Mouse (Mus musculus) hindbrain, embryonic 14.5 days (tissue): Measurements from ENCODE around the gene Itpkb. TPM values are rescaled to one million over a fixed set of nuclear protein-coding genes. Genes with fewer than 3 reads are reported as not detected.

ENCODE experiments used
- ATAC-seq: fragments of 200-750 bp; cut with Nextera tagmentation; 2 replicates; pipeline ENCODE4 v1.8.0; 2017; ENCODE audit warnings: moderate number of reproducible peaks, mild to moderate bottlenecking, moderate TSS enrichment, moderate library complexity; ENCODE audit not compliant: low FRiP score
- DNase-seq: peaks from one replicate; pipeline ENCODE4 v3.0.0-alpha.2; 2015; ENCODE audit warnings: low spot score
- H3K27ac ChIP-seq: fragments of 300-500 bp; sonication (generic); 2 replicates; pipeline ENCODE4 v1.5.1; 2014; ENCODE audit warnings: mild to moderate bottlenecking, moderate library complexity
- H3K27me3 ChIP-seq: fragments of 300-500 bp; sonication (generic); 2 replicates; pipeline ENCODE4 v1.6.1; 2014; ENCODE audit warnings: mild to moderate bottlenecking, low read length, mixed read lengths; ENCODE audit not compliant: control insufficient read depth, insufficient read depth
- H3K36me3 ChIP-seq: fragments of 300-500 bp; sonication (generic); replicated peaks from 2 replicates; pipeline ENCODE4 v1.6.1; 2014; ENCODE audit not compliant: control insufficient read depth, insufficient read depth
- H3K4me1 ChIP-seq: fragments of 300-500 bp; sonication (generic); replicated peaks from 2 replicates; pipeline ENCODE4 v1.6.1; 2014; ENCODE audit warnings: antibody characterized with exemption, low read length, mixed read lengths; ENCODE audit not compliant: control insufficient read depth, insufficient read depth
- H3K4me2 ChIP-seq: fragments of 300-500 bp; sonication (generic); replicated peaks from 2 replicates; pipeline ENCODE4 v1.6.1; 2014; ENCODE audit warnings: mild to moderate bottlenecking, moderate library complexity
- H3K4me3 ChIP-seq: fragments of 300-500 bp; sonication (generic); replicated peaks from 2 replicates; pipeline ENCODE4 v1.5.1; 2014; ENCODE audit warnings: mild to moderate bottlenecking, low read length
- H3K9ac ChIP-seq: fragments of 300-500 bp; sonication (generic); 2 replicates; pipeline ENCODE4 v1.6.1; 2014
- H3K9me3 ChIP-seq: fragments of 300-500 bp; sonication (generic); 2 replicates; pipeline ENCODE4 v1.6.1; 2016; ENCODE audit warnings: low read length; ENCODE audit not compliant: control insufficient read depth
- WGBS: fragments of 180-500 bp; shearing (Covaris S2); extraction: QIAGEN DNeasy Blood & Tissue Kit; methylation state at CpG from one replicate; pipeline ENCODE4 v1.1.7; 2014; 5-methylcytosine and 5-hydroxymethylcytosine counted together
- polyA plus RNA-seq: library from polyadenylated mRNA; unstranded; fragments of >200 nt; fragmentation: Nextera tagmentation; extraction: Ambion mirVana; gene quantifications from 2 replicates; pipeline ENCODE4 v1.2.1, GENCODE M21; 2014

Itpkb gene
- polyA plus RNA-seq, 1 experiment from 2014 or later, result 3.0 TPM

DNA sequence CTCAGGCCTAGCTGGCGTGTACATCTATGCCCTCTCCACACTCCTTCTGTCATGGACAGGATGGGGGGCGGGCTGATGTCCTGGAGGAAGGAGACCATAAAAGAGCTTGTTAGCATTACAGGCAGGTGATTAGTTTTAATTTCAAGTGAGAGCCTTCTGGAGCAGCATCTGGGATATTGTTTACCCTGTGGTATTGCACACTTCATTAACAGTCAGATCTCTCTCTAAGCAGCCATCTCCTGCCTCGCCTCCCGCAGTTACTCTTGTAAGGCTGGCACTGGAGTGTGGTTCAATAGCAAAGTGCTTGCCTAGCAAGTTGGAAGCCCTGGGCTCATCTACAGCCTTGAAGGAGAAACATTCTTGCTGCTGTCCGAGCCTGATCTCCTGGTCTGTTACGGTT is 17.6 kb downstream of the Itpkb start:
- Histone ChIP-seq H3K9ac (no peak overlapping the region), H3K4me1 (peaks cover 12% of the 10 kb centered on the region; the same call in 1 of the 2 replicates), H3K27ac (no peak overlapping the region), H3K27me3 (no peaks in the 10 kb centered on the region), H3K4me3 (no peak overlapping the region), H3K4me2 (no peak overlapping the region), H3K36me3 (no peaks in the 10 kb centered on the region), H3K9me3 (no peaks in the 10 kb centered on the region)
- WGBS, result 67% methylated on average over 6 of the region's 6 CpGs
- no peak for DNase-seq
- ATAC-seq, result no peak

DNA sequence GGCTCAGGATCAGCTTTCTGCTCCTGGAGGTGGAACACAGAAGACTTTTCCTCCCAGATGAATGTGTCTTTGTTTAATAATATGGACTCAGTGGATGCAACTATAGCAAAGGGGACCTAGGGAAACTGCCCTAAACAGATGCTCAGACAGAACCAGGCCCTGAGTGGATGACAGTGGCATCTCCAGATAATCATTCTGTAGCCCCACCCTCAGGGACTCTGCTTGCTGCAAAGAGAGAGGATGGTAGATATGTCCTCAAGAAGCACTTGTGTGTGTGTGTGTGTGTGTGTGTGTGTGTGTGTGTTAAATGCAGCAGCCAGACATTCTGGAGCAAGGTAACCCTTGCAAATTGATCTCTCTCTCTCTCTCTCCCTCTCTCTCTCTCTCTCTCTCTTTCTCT is 18.8 kb downstream of the Itpkb start:
- H3K9me3 ChIP-seq, result no peaks in the 10 kb centered on the region
- DNase-seq (no peak), ATAC-seq (no peak)

DNA sequence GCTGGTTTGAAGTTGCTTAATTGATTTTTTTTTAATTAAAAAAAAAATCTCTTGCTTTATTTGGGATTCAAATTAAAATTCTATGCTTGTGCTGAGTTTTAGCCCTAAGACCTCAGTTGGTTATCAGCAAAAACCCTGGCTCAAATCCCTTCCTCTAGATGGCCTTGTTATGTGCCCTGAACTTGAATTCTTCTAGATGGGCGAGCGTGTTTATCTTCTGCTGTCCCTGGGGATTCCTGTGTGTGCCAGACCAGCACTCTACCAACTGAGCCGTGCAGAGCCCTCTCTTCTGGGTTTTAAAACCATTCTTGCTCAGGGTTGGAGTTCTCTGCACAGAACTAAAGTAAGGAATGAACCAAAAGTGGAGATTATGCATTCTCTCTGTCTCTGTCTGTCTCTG is 22.0 kb downstream of the Itpkb start:
- H3K36me3 ChIP-seq, result no peaks in the 10 kb centered on the region
- ATAC-seq (no peak), DNase-seq (no peak)
- no peak overlapping the region for H3K9ac ChIP-seq
- no peak overlapping the region for H3K4me3 ChIP-seq
- H3K4me1 ChIP-seq, result 0 out of 2 replicates have a peak, but pooled peaks cover 3% of the 10 kb centered on the region
- no peak overlapping the region for H3K27ac ChIP-seq
- 57% methylated on average over 3 of the region's 3 CpGs for WGBS
- no peak overlapping the region for H3K4me2 ChIP-seq
- H3K9me3 ChIP-seq, result no peaks in the 10 kb centered on the region
- H3K27me3 ChIP-seq, result no peaks in the 10 kb centered on the region

More for the DNA sequence above, 18.8 kb downstream of the Itpkb start:
- H3K4me2 ChIP-seq, result no peak overlapping the region
- H3K9ac ChIP-seq, result no peak overlapping the region
- no peaks in the 10 kb centered on the region for H3K36me3 ChIP-seq
- no peak overlapping the region for H3K27ac ChIP-seq
- no peak overlapping the region for H3K4me3 ChIP-seq
- no peaks in the 10 kb centered on the region for H3K27me3 ChIP-seq
- 0 out of 2 replicates have a peak, but pooled peaks cover 5% of the 10 kb centered on the region for H3K4me1 ChIP-seq

DNA sequence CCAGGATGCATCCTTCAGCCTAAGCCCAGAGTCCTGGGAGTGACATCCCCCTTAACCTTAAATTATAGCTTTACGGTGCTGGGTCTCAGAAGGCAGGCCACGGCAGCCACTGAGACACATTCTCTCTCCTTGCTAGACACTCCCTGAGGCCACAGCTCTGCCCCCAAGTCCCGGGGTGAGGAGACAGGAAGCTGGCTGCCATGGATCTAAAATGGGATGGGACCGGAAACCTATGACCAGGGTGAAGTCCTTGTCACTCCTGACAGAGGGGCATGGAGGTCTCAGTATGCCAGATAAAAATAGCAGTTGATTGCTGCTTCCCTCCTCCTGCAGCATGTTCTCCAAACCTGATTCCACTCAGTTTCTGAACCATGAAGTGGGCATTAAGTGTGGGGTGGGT is 23.8 kb downstream of the Itpkb start:
- WGBS, result 78% methylated on average over 4 of the region's 4 CpGs
- H3K27ac ChIP-seq, result no peak overlapping the region
- no peaks in the 10 kb centered on the region for H3K27me3 ChIP-seq
- no peak overlapping the region for H3K4me3 ChIP-seq
- H3K4me1 ChIP-seq, result 0 out of 2 replicates have a peak, but pooled peaks cover 3% of the 10 kb centered on the region
- H3K9ac ChIP-seq, result no peak overlapping the region
- no peak for ATAC-seq
- no peaks in the 10 kb centered on the region for H3K36me3 ChIP-seq
- H3K9me3 ChIP-seq, result no peaks in the 10 kb centered on the region
- DNase-seq, result no peak
- H3K4me2 ChIP-seq, result no peak overlapping the region

DNA sequence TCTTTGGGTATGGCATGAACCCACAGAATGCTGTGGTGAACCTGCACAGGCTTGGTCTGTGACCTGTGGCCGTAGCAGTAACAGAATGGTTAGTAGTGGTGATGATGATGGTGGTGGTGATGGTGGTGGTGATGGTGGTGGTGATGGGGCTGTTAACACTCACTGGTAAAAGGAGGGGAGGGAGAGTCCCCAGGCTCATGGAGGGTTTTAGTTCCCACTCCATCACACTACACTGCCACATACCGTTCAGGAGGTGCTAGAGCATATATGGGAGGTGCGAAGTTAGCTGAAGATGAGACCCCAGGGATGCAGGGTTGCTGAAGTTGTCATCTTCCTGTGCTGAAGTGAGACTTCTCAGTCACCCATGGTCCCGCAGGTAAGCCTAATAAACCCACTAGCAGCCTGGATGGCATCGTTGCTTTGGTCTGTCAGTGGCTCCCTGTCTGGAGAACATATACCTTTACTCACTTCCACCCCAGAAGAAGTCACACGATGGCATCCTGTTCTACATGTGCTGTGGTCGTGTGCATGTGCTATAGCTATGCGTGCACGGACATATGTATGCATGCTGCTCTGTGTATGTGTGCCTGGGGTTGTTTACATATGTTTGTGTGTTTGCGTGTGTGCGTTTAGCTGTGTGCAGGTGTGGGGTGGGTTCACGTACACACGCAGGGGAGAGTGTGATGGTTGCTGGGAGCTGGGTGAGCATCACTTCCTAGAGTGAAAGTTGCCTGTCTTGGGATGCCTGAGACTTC is 24.9 kb downstream of the Itpkb start:
- H3K4me2 ChIP-seq, result no peak overlapping the region
- H3K4me3 ChIP-seq, result no peak overlapping the region
- no peaks in the 10 kb centered on the region for H3K9me3 ChIP-seq
- H3K4me1 ChIP-seq, result 0 out of 2 replicates have a peak, but pooled peaks cover 3% of the 10 kb centered on the region
- 95% methylated on average over 13 of the region's 13 CpGs for WGBS
- H3K27ac ChIP-seq, result no peak overlapping the region
- H3K27me3 ChIP-seq, result no peaks in the 10 kb centered on the region
- DNase-seq (no peak), ATAC-seq (no peak)
- no peak overlapping the region for H3K9ac ChIP-seq
- H3K36me3 ChIP-seq, result no peaks in the 10 kb centered on the region

DNA sequence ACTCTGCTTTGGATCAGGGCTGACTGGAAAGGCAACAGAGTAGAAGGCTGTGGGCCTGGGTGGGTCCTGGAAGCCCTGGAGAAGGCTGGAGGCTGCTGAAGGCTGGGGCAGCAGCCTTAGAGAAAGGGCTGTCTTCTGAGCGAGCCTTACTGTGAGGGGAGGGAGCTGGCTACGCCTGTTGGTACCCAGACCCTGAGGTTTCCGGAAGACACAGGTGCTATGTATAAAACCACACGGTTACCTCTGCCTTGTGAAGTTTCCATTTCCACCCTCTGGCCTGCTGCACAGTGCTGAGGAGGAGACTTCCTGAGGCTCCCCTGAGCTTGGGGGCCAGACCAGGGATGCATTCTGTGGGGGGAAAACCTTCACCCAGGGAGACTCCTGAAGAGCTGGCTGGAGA is 25.9 kb downstream of the Itpkb start:
- no peak overlapping the region for H3K4me2 ChIP-seq
- no peak overlapping the region for H3K27ac ChIP-seq
- no peak overlapping the region for H3K9ac ChIP-seq
- no peaks in the 10 kb centered on the region for H3K27me3 ChIP-seq
- DNase-seq (no peak), ATAC-seq (no peak)
- no peak overlapping the region for H3K4me3 ChIP-seq
- no peaks in the 10 kb centered on the region for H3K4me1 ChIP-seq
- WGBS, result 78% methylated on average over 4 of the region's 4 CpGs
- no peaks in the 10 kb centered on the region for H3K36me3 ChIP-seq
- H3K9me3 ChIP-seq, result no peaks in the 10 kb centered on the region

DNA sequence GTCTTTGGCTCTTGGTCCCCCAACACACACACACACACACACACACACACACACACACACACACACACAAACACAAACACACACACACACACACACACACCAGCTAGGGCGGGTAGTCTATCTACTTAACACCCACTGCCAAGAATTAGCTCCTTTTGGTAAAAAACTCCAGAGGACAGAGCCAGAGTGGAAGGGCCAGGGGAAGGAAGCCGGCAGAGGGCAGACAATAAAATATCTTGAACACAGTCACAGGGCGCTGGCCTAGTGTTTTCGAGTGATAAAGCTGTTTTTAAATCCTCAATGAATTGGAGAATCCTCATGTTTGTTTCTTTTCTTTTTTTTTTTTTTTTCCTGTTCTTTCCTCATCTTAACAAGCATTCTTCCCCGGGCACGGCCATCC is 26.6 kb downstream of the Itpkb start:
- Histone ChIP-seq H3K4me3 (no peak overlapping the region), H3K9me3 (no peaks in the 10 kb centered on the region), H3K4me2 (no peak overlapping the region), H3K36me3 (no peaks in the 10 kb centered on the region), H3K4me1 (no peaks in the 10 kb centered on the region), H3K27me3 (no peaks in the 10 kb centered on the region), H3K27ac (no peak overlapping the region), H3K9ac (no peak overlapping the region)
- DNase-seq (no peak), ATAC-seq (no peak)
- 79% methylated on average over 6 of the region's 6 CpGs for WGBS

DNA sequence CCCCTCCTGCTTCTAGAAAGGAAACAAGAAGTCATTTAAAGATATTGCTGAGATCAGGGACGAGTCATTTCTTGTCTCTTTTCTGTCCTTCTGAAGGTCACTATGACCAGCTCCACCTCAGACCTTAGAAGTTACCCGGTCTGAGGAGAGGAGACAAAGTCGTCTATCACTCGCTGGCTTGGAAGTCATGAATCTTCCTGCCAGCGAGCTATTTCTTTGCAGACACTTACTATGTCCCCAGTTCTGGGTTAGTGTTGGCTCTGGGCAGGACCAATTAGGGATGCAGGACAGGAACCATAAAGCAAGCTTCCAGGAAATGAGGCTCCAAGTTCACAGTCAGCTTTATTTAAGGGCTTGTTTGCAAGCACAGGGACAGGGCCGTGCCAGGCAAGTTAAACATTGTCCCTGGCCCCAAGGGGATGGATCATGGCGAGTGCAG is 27.6 kb downstream of the Itpkb start:
- ATAC-seq (no peak), DNase-seq (no peak)
- Histone ChIP-seq H3K4me1 (no peaks in the 10 kb centered on the region), H3K9me3 (no peaks in the 10 kb centered on the region), H3K9ac (no peak overlapping the region), H3K27me3 (no peaks in the 10 kb centered on the region), H3K4me3 (no peak overlapping the region), H3K36me3 (no peaks in the 10 kb centered on the region), H3K27ac (no peak overlapping the region), H3K4me2 (no peak overlapping the region)
- WGBS, result 73% methylated on average over 7 of the region's 7 CpGs

DNA sequence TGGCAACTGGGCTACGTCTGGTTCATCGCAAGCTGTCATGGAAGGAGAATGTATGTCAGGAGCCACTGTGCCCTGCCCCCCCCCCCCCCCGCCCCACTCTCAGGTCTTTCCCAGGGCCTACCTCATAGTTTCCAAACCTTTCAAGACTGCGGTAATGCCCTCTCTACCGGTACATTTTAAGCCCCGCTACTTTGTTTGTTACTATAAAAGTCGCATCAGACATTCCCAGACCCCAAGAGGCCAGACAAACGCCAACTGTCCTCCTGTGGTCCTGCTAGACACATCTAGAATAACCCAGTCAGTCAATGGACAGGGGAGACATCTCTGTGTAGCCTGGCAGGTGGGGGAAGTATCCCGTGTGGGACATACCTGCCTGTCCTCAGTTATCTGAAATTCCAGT is 28.2 kb downstream of the Itpkb start:
- Histone ChIP-seq H3K27ac (no peak overlapping the region), H3K36me3 (no peaks in the 10 kb centered on the region), H3K4me2 (no peak overlapping the region), H3K4me3 (no peak overlapping the region), H3K9ac (no peak overlapping the region), H3K27me3 (no peaks in the 10 kb centered on the region), H3K9me3 (no peaks in the 10 kb centered on the region), H3K4me1 (0 out of 2 replicates have a peak, but pooled peaks cover 2% of the 10 kb centered on the region)
- ATAC-seq (no peak), DNase-seq (no peak)
- 88% methylated on average over 9 of the region's 9 CpGs for WGBS

DNA sequence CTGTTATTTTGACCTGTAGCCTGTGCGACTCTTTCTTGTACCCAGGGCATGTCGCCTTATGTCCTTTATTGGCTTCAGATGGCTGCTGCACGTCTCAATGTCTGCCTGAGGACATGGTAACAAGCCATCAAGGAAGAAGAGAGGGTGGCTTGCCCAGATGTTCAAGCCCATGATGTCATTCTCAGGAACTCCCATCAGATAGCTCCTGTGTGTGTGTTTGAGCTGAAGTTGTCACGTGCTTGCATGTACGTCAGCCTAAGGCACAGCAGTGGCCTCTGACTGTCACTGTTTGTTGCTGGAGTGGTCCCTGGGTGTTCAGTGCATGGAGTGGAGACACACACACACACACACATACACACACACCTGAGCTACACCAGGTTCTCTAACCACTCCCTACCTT is 29.0 kb downstream of the Itpkb start:
- no peaks in the 10 kb centered on the region for H3K27me3 ChIP-seq
- H3K4me1 ChIP-seq, result peaks cover 10% of the 10 kb centered on the region
- no peak overlapping the region for H3K4me3 ChIP-seq
- no peak overlapping the region for H3K4me2 ChIP-seq
- ATAC-seq (no peak), DNase-seq (no peak)
- no peak overlapping the region for H3K27ac ChIP-seq
- no peaks in the 10 kb centered on the region for H3K9me3 ChIP-seq
- H3K36me3 ChIP-seq, result no peaks in the 10 kb centered on the region
- no peak overlapping the region for H3K9ac ChIP-seq
- WGBS, result 72% methylated on average over 5 of the region's 5 CpGs
